Mouse (Mus musculus): ENCODE measurements around the gene Iars2.

DNA sequence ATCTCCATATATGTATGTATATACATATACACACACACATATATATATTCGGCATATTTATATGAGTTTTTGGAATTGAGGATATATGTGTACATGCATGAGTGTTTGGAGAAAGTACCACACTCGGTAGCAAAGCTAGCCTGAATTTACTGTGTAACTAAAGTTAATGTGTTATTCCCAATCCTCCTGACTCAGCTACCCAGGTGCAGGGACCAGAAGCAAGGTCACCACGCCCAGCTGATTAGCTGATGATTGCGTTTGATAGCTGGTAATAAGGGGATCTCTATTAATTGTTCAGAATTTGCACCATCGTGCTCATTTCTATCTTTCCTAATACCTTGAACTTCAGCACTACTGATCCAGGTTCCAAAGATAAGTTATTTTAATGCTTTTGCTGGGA is 4.5 kb upstream of the Iars2 start:
- TF ChIP-seq CTCF (IDR thresholded peaks at IDR 0.05; ENCODE audit: low read depth, low read length): no peak
- no peak for TF ChIP-seq POLR2A (IDR thresholded peaks at IDR 0.05; ENCODE audit: borderline replicate concordance, low read depth, low read length)
